Mouse (Mus musculus): ENCODE measurements around the gene Safb.
A peak's percentile ranks its signal among the peaks of the same experiment; 100 is the strongest.

The Safb gene

GRCm38 (mm10) chr17:56561866-56562265, 22.8 kb upstream of the Safb start:
- DNase-seq: no peak

- DNase-seq: peak; percentile 31 to 42
Observed at GRCm38 (mm10) chr17:56566293-56566692, 18.3 kb upstream of the Safb start.

GRCm38 (mm10) chr17:56566918-56567317, 17.7 kb upstream of the Safb start:
- DNase-seq: no peak

DNA sequence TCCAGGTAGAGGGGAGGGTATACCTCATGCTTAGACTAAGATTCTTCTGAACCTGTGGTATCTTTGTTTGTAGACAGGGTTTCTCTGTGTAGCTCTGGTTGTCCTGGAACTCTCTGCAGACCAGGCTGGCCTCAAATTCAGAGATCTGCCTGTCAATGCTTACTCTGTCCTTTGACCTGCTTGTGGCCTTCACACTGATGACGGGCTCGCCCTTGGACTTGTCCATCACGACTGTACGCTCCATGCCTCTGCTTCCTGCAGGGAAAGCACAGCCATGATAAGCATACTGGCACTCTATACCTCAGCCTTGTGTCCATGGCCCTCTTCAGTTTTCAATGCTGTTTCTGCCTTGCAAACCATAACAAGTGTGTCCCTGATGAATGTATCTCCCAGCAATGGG, 17.3 kb upstream of the Safb start:
- no peak for DNase-seq

- DNase-seq: no peak
Observed at GRCm38 (mm10) chr17:56570287-56570686, 14.3 kb upstream of the Safb start.

- DNase-seq: peak; percentile 53 to 55
Observed at GRCm38 (mm10) chr17:56572154-56572553, 12.5 kb upstream of the Safb start.

DNA sequence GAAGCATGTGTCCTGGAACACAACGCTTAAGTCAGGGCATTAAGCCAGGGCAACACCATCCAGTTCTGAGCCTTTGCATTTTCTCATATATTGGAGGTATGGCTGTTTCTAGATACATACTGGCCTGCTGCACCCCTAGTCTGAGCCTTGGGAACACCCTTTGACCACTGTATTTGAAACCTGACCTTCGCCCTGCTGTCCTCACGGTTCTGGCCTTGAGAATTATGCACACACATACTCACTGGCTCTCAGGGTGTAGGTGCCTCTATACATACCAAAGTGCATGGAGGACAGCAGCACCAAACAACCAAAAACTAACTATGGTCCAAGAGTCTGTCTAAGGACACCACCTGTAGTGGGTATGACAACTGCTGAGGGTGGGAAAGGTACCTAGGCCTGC, 11.7 kb upstream of the Safb start:
- DNase-seq: no peak

GRCm38 (mm10) chr17:56583071-56583470, 1.6 kb upstream of the Safb start:
- DNase-seq: no peak

DNA sequence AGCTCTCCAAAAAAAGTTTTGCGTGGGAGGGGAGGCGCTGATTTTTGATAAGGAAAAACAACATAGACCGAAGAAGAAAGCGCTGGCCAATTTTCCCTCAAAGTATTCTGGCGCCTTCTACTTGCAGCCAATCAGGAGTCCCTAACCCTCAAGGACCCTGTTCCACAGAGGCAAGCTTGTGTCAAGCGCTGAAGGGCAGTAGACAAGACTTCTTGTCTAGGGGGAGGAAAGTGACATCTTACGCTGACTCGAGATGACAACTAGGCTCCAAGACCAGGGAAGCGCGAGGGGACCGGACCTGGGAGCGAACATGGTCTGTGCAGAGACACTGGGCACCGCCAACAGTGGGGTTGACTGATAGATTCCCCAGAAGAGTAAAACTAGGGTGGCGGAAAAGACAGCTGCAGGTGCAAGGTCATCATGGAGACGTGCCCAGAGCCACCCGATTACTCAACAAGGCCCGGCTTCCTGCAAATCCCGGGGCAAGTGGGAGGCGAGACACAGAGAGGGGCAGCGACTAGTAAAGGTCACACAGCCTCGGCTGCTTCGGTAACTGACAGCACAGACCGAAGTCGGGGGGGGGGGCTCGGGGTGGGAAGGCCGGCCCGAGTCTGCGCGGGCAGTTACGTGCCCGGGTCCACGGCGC, 891 bp upstream of the Safb start:
- no peak for DNase-seq

DNA sequence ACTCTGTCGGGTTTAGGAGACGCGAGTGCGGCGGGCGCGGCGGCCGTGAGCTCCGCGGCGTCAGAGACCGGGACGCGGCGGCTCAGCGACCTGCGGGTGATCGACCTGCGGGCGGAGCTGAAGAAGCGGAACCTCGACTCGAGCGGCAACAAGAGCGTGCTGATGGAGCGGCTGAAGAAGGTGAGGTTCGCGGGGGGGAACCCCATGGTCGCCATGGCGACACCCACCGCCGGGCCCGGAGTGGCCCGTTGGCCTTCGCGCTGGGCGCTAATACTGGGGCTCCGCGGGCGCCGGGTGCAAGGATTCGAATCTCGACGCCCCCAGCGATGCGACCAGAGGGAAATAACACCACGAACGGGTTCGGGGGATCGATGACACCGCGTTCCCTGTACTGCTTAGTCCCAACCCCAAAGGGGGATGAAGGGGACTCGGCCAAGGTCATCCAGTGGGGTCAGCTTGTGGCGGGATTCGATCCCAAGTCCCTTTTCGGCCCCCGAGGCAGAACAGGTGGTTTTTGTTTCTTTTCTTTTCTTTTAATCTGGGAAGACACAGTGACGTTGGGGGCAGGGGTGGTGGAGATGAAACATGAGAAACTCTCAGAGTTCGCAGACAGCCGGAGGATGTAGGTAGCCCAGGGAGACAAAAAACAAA, 671 bp downstream of the Safb start:
- DNase-seq: peak; percentile 69 to 76

DNA sequence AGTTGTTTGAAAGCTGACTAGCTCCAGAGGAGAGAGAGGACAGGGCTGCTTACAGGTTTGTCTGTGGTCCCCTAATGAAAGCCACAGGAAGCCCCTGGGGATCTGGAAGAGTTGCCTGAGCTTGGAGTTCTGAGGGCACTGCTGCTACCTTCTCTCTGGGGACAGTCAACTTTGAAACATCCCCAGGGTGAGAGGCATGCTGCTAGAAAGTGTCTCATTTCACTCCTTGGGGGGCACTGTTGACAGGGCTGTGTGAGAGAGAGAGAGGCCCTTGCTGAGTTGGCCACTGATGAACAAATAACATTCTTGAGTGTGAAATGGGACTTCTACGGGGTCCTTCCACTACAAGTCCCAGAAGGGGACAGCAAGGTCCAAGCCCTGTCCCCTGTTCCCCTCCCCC, 3.1 kb downstream of the Safb start:
- DNase-seq: no peak

DNA sequence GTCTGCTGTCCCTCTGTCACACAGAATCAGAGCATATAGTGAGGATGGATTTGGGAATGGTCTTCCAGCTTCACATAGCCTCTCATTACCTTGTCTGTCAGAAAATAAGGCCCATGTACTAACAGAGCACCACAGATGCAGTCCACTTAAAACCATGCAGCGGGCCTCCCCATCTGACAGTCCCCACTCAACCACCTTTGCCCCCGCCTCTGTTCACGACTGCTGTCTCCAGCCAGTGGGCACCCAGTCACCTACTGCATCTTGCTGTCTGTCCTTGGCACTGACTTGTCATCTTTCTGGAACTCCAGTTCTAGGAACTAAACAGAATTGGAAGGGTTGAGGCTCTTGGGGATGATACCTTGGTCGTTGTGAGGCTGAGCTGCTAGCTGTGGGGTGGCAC, 4.3 kb downstream of the Safb start:
- no peak for DNase-seq

- no peak for DNase-seq
Observed at GRCm38 (mm10) chr17:56592553-56592952, 7.9 kb downstream of the Safb start.

GRCm38 (mm10) chr17:56593527-56594271, 9.1 kb downstream of the Safb start:
- peak; percentile 49 to 50 for DNase-seq

DNA sequence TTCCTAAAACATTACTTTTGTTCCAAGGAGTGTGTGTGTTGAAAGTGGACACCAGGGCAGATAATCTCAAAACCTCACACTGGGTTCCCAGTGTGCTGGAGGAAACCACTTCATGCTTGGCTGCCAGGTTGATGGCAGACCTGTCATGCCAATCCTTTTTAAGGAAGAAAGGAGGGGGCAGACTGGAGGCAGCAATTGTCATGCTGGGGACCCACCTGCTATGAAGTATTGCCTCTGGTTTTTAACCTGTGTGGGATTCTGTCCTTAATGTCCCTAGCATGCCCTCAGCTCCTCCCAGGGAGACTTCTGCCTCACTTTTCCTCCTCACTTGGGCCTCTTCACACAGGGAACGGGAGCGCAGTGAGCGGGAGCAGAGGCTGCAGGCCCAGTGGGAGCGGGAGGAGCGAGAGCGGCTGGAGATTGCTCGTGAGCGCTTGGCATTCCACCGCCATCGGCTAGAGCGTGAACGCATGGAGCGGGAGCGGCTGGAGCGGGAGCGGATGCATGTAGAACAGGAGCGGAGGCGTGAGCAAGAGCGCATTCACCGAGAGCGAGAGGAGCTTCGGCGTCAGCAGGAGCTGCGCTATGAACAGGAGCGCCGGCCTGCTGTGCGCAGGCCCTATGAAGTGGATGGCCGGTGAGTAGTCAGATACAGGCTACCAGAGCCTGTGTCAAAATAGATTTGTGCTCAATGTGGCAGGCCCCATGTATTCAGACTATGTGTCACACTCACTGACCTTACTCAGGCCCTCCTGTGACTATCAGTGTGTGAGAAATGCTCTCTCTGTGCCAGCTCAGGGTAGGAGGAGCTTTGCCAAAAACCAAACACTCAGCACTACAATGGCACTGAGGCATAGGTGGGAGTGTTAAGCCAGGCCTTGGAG, 18.8 kb downstream of the Safb start:
- DNase-seq: peak; percentile 57

GRCm38 (mm10) chr17:56604070-56604380, 19.4 kb downstream of the Safb start:
- no peak for DNase-seq

GRCm38 (mm10) chr17:56604422-56604821, 19.8 kb downstream of the Safb start:
- no peak for DNase-seq

- DNase-seq: no peak
Observed at GRCm38 (mm10) chr17:56605431-56605830, 20.8 kb downstream of the Safb start.

DNA sequence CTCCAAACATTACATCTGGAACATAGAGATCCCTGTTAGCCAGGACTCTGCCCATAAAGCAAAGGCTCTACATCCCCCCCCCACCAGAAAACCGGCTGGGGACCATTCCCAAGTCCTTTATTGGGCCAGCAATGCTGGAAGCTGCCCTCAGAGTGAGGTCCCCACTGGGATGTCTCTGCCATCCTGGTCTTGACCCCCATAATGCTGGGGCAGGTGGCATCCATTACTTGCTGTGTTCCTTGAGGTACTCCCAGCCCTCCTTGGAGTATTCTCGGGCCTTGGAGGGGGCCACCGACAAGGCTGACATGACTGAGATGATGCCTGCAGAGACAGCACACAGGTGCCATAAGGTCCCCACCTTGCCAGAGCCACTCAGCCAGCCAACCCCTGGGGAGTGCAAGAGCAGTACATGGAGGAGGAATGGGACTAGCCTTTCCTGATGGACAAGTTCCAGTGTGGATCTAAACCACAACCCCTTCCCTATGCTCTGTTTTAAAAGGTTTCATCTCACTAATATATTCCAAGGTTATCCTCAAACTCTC, 23.0 kb downstream of the Safb start:
- peak in 1 of 2 experiments; percentile 37 for DNase-seq

DNA sequence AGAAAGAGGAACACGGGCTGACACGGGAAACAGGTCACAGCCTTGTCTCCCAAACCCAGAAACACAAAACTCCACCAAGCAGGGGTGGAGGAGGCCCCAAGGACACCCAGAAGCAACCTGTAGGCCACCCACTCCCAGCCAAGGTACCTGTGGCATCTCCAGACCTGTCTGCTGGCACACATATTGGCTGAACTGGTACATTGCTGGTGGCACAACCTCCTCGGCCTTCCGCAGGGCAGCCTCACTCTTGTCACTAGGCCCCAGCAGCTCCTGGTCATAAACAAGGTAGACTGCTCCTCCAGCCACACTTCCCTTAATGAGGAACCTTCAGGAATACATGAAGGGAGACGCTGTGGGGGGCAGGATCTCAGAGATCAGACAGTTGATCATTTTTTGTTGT, 24.1 kb downstream of the Safb start:
- peak; percentile 37 to 51 for DNase-seq

- DNase-seq: peak; percentile 97 to 98
Observed at GRCm38 (mm10) chr17:56609452-56610171, 25.0 kb downstream of the Safb start, which contains the start of gene 2410015M20Rik. Gene 2410015M20Rik, minus strand, starts transcription at chr17:56609771.

DNA sequence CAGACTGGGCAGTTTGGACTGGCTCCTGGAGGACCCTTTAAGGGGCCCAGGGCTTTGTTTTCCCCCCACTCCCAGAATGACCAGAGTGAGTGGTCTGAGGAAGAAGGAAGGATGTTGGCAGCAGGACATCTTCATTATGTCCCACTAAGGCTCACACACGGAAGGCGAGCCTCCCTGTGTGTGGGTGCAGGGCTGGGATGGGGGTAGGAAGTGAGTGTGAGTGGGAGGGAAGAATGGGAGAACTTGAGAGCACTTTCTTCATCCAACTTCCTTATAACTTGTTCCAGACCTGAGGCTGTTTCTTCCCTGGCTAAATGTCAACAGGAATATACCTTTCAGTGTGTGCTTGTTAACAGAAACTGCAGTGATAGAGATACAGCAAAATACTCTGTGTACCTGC, 26.7 kb downstream of the Safb start:
- no peak for DNase-seq

Data from cerebellum, postnatal 10 days (tissue).